Mouse (Mus musculus) forelimb bud, embryonic 11.5 days (tissue): ENCODE results near the gene Nudt13.
A peak's percentile ranks its signal among the peaks of the same experiment; 100 is the strongest.
"Not testable (repeated sequence)": the region's sequence is repeated elsewhere in the genome, so short reads cannot be mapped to it uniquely, and the experiment has no call there.

Experiments used
- DNase-seq: peaks from one replicate; pipeline ENCODE4 v3.0.0-alpha.2; 2012; ENCODE audit warnings: low read depth, low spot score

Nudt13 gene

DNA sequence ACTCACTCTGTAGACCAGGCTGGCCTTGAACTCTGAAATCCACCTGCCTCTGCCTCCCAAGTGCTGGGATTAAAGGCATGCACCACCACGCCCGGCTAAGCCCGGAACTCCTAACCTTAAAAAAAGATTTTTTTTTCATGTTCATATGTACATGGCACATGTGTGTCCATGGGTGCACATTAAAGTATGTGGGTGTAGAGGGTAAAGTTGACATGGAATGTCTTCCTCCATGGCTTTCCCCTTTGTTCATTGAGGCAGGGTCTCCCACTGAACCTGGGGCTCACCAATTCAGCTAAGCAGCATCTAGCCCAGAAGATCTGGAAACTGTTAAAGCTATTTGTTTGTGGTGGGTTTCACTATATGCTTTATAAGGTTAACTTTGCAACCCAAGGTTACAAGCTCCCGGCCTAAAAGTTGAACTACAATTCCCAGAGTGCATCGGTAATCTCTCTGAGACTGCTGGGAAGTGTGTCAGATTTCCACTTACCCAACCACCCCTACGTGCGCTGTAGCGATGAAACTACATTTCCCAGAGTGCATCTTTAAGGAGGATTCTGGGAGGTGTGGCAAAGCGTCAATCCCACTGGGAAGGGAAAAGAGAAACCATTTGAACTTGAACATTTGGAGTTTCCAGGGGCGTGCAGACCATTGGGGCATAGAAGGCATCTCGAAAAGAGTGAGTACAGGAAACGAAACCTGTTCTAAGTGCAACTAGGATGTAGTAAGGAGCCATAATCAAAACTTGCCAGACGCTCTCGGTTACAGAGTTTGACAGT is at the start of gene Nudt13:
Gene Nudt13 (plus strand): TSS at position 581 of the 776 bp plus-strand sequence.
- peak; percentile 92 for DNase-seq

- DNase-seq = no peak
Observed at GRCm38 (mm10) chr14:20245318-20245717, 49.2 kb upstream of the Nudt13 start.

DNA sequence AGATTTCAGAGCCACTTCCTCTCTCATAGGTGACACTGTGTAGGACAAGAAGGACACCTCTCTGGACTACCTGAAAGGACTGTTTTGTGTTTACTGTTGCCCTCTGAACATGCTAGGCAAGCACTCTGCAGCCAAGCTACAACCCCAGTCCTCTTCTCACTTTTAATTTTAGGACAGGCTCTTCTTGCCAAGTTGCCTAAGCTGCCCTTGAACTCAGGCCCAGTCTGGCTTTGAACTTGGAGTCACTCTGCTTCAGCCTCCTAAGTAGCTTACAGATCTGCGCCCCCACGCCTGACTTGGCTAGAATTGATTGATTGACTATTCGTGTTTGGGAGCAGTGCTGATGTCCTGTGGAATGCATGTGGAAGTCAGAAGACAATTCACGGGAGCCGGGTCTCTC is 48.6 kb upstream of the Nudt13 start:
- DNase-seq = no peak

- DNase-seq = no peak
Observed at GRCm38 (mm10) chr14:20246811-20247266, 47.7 kb upstream of the Nudt13 start.

- no peak for DNase-seq
Observed at GRCm38 (mm10) chr14:20248001-20248400, 46.5 kb upstream of the Nudt13 start.

- no peak for DNase-seq
Observed at GRCm38 (mm10) chr14:20250237-20251171, 44.0 kb upstream of the Nudt13 start.

DNA sequence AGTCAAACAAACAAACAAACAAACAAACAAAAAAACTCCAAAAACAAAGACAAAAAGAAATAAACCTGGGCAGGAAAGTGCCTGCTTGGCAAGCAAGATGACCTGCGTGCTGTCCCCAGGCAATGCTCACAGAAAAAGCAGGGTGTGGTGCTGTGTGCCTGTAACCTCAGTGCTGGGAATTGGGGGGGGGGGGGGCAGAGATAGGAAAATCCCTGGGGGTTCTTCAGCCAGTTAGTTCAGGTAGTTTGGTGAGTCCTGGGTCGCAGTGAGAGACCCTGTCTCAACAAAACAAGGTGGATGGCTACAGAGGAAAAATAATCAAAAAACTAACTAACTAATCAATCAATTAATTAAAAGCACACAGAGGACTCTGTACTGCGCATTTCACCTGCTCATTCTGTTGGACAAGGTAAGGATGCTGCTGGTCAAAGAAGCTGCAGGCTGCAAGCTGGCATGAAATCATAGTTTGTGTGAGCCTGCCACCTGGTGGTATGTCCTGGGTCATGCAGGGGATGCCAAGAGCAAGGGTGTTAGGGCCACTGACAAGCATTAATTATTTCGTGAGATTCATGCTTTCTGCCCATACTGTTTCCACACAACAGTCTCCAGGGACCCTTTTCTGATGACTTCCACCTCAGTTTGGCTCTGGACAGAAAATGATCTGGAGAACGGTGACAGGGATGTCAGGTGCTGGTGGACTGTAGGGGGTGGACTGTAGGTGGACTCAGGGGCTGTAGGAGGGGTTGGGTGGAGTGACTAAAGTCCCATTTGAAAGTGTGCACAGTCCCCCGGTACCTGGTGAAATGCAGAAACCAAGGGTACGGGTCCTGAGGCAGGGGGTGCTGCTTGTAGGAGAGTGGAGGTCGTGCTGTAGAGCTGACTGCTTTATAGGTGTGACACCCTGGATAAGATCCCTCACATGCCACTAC is 36.0 kb upstream of the Nudt13 start:
- peak; percentile 75 for DNase-seq

- no peak for DNase-seq
Observed at GRCm38 (mm10) chr14:20262346-20262745, 32.2 kb upstream of the Nudt13 start.

GRCm38 (mm10) chr14:20268421-20268820 is 26.1 kb upstream of the Nudt13 start:
- DNase-seq = no peak

DNA sequence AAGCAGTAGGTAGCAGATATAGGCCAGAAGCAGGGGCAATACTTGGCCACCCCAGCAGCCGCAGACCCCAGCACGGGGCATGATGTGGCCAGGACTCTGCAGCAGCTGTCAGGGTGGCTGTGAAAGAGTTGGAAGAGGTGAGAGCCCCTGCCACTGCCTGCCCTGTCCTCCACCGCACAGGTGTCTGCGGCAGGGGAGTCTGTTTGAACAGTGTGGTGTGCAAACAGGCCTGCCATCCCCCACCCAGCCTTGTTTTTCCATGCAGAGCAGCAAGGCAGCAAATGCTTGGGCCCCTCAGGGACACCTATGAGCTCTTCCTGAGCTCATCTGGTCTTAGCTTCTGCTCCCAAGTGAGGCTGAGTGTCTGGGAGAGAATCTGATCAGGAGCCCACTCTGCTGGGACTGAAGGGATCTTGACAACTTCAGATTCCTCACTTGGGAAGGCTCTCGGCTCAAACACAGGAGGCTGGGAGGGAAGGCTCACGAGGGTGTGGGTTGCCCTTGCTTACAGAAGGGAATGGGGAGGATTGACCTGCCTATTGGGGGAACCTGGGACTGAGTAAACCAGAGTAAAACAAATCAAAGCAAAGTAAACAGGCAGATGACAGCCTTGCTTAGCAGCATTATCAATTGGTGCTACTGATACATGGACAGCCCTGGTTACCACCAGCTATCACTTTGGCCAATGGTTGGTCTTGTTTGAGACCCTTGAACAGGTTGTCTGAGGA is 25.3 kb upstream of the Nudt13 start, which contains the start of gene Kcnk16:
Gene Kcnk16 (minus strand): TSS at position 118 of the 728 bp plus-strand sequence.
- no peak for DNase-seq

DNA sequence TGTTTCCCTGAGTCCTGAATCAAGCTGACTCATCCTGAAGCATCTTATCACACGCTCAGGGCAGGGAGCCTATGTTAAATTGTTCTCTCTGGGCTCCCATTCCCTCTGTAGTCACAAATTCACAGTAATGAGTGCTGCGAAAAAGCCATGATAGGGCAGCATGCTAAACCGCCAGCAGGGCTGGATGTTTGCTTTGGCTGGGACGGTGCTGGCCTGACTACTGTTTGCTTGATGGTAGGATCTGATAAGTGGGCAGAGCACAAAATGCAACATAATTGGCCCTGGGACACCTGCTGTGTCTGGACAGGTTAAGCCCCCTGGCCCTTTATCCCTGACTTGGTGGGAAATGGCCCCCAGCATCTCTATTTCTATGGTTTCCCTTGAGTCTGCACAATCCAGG is 3.1 kb upstream of the Nudt13 start:
- no peak for DNase-seq

GRCm38 (mm10) chr14:20294947-20295346 is 450 bp downstream of the Nudt13 start:
- DNase-seq = no peak

DNA sequence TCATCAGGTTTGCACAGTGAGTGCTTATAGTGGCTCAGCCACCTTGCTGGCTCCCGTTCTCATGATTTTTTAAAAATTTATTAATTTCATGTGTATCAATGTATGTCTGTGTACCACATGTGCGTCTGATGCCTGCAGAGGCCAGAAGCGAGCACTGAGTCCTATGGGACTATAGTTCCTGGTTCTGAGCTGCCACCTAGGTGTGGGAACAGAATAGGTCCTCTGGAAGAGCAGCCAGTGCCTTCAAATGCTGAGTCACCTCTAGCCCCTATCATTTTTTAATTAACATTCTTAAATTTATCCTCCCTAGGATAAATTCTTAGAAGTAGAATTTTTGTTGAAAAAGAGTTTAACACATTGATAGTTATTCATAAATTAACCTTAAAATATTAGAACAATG is 3.1 kb downstream of the Nudt13 start:
- no peak for DNase-seq

DNA sequence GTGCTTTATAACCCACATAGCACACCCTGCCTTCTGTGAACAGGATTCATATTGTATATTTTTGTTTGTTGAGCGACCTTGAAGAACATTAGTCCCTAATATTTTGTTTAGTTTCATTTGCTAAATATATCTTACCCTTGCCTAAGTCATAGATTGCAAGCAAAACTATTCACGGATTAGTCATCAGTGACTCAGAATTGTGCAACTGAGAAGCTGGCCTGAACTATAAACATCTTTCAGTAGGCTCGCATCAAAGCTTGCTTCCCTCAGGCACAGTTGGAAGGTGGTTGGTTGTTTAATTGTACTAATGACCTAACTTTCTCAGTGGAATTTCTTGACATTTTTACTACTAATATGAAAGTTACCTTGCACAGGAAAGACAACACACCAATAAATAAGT is 3.6 kb downstream of the Nudt13 start:
- no peak for DNase-seq

- DNase-seq = not testable (repeated sequence)
Observed at GRCm38 (mm10) chr14:20305085-20305484, 10.6 kb downstream of the Nudt13 start.

GRCm38 (mm10) chr14:20315137-20315536 is 20.6 kb downstream of the Nudt13 start:
- no peak for DNase-seq

DNA sequence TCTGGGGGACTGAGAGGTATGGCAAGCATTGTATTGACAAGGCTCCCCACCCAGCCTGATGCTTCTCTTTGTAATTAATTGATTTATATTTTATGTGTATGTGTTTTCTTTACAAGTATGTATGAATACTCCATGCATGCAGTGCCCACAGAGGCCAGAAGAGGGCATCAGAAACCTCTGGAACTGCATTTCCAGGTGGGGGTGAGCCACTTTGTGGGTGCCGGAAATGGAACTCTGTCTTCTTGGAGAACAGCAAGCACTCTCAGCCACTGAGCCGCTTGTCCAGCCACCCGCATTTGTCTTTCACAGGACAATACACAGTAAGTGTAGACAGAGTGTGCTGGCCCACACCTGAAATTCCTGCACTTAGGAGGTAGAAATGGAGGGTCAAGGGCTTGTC is 24.9 kb downstream of the Nudt13 start:
- DNase-seq = peak; percentile 33

- no peak for DNase-seq
Observed at GRCm38 (mm10) chr14:20324196-20324595, 29.7 kb downstream of the Nudt13 start.

DNA sequence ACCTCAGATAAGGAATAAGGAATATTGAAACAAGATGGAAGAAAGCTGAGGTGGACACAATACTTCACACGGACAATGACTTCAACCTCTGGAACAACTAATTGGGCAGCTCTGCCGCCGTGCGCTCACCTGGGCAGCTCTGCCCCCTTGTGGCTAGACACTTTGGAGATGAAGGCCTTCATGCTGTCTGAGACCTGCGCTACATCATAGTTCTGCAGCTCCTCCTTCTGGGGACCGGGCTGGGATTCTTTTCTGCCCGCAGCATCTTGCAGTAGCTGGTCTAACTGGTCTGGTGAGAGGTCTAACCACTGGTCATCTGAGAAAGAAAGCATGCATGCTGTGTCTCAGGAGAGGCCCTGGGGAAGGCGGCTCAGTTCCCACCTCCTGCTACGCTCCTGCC is 34.0 kb downstream of the Nudt13 start:
- DNase-seq = peak; percentile 20

GRCm38 (mm10) chr14:20331316-20331715 is 36.8 kb downstream of the Nudt13 start:
- DNase-seq = no peak

DNA sequence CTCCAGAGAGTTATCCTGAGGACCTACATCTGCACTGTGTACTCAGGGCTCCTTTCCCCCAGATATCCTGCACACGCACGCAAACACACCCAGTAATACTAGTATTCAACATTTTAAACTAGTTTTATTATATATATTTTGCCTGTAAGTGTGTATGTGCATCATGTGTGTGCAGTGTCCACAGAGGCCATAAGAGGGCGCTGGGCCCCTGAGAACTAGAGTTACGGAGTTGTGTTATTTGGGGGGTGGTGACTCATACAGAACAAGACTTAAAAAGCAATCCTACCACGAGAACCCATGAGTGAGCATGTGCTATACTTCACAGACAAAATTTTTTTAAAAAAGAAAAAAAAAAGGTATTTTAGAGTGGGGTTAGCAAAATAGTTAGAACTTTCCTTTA is 44.9 kb downstream of the Nudt13 start:
- no peak for DNase-seq
